Mouse (Mus musculus): ENCODE data around the gene Ebpl. TPM values are rescaled to one million over a fixed set of nuclear protein-coding genes. Genes with fewer than 3 reads are reported as not detected.

The Ebpl gene
- polyA plus RNA-seq, 1 experiment from 2014 or later = 8.2 TPM

DNA sequence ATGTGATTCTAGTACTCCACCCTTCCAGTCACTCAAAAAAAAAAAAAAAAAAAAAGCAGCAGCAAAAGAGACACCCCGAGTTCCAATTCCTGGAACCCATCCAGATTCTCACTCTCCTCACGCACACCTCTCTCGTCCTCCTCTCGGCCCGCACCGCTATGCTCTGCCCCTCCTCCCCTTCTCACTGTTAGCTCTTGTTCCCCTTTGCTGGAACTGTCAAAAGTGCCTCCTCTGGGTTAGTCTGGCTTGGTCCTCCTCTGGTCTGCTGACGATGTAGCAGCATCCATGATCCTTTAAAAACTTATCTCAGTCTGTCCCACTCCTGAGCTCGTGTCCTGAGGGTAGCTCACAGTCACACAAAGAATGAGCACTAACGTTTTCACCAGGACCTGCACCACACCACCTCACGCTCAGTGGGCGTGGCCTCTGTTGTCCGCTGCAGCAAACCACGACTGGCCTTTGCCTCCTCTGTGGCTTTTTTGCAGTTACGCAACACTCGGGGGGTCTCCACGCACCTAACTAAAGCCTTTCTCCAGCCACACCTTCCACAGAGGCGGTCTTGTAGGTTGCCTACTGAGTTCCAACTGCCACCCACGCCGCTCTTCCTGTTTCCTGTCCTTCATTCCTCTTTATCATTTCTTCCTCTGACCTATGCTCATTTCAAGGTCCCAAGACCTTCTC, 71.5 kb downstream of the Ebpl start:
- 67% methylated on average over 19 of the region's 19 CpGs for WGBS
- Histone ChIP-seq H3K27ac (ENCODE audit: low read length) (no peak overlapping the region), H3K4me3 (ENCODE audit: low read length) (no peak overlapping the region), H3K36me3 (ENCODE audit: control insufficient read depth, insufficient read depth, low read length) (no peaks in the 10 kb centered on the region), H3K27me3 (replicated peaks; ENCODE audit: control insufficient read depth, insufficient read depth, low read length) (no peaks in the 10 kb centered on the region), H3K4me2 (ENCODE audit: low read depth, low read length) (no peak overlapping the region), H3K9me3 (ENCODE audit: control insufficient read depth, low read length) (no peaks in the 10 kb centered on the region), H3K9ac (ENCODE audit: low read depth, low read length) (no peak overlapping the region), H3K4me1 (ENCODE audit: control insufficient read depth, insufficient read depth, low read length) (no peaks in the 10 kb centered on the region)
- no peak for ATAC-seq

Other genes starting within 250 kb of the Ebpl start
- 1.1 TPM in 2 replicates for gene Sacs, start 222.0 kb downstream of the Ebpl start, polyA plus RNA-seq (2015; fragmentation: Nextera tagmentation; extraction: Ambion mirVana)
- gene Sgcg, start 101.9 kb downstream of the Ebpl start, polyA plus RNA-seq (2015; fragmentation: Nextera tagmentation; extraction: Ambion mirVana) = 1.7 and 1.8 TPM in 2 replicates
- 0.78 and 1.0 TPM in 2 replicates for gene Arl11, start 50.7 kb downstream of the Ebpl start, polyA plus RNA-seq (2015; fragmentation: Nextera tagmentation; extraction: Ambion mirVana)
- gene Kpna3, start 79.4 kb upstream of the Ebpl start, polyA plus RNA-seq (2015; fragmentation: Nextera tagmentation; extraction: Ambion mirVana) = 35.4 and 37.4 TPM in 2 replicates
- 26.6 and 27.0 TPM in 2 replicates for gene Spryd7, start 196.4 kb upstream of the Ebpl start, polyA plus RNA-seq (2015; fragmentation: Nextera tagmentation; extraction: Ambion mirVana)
- gene Trim13, start 237.8 kb upstream of the Ebpl start, polyA plus RNA-seq (2015; fragmentation: Nextera tagmentation; extraction: Ambion mirVana) = 8.6 and 10.1 TPM in 2 replicates
- 0.44 and 0.45 TPM in 2 replicates for gene Kcnrg, start 247.0 kb upstream of the Ebpl start, polyA plus RNA-seq (2015; fragmentation: Nextera tagmentation; extraction: Ambion mirVana)